Mouse (Mus musculus): ENCODE measurements around the gene Ehd4. TPM values are rescaled to one million over a fixed set of nuclear protein-coding genes. Genes with fewer than 3 reads are reported as not detected.

Ehd4 gene
- polyA plus RNA-seq, 1 experiment: 247 TPM

DNA sequence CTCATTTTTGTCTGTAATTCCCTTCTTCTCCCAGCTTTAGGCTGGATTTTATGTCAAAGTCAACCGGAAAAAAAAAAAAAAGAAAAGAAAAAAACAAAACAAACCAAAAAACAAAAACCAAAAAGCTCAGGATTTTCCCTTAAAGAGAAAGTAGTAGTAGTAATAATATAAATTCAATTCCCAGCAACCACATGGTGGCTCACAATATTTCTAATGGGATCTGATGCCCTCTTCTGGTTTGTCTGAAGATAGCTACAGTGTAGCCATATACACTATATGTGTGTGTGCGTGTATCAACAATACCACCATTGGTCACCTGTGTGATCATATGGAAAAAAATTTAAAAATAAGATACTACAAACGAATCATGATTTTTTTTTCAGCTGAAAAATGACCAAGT lies 15.0 kb upstream of the Ehd4 start:
- 82% methylated on average over 3 of the region's 3 CpGs for WGBS
- Histone ChIP-seq H3K4me3 (replicated peaks; ENCODE audit: extremely low read depth, low read depth, low read length) (no peak overlapping the region), H3K4me1 (ENCODE audit: control insufficient read depth, insufficient read depth, low read length) (no peaks in the 10 kb centered on the region; the same call in 1 of the 2 replicates)
- no peak for TF ChIP-seq POLR2A (IDR thresholded peaks at IDR 0.05; ENCODE audit: borderline replicate concordance, extremely low read depth, low read depth, low read length)
- no peak for TF ChIP-seq CTCF (IDR thresholded peaks at IDR 0.05; ENCODE audit: insufficient read depth, low read length)
- no peak for DNase-seq

DNA sequence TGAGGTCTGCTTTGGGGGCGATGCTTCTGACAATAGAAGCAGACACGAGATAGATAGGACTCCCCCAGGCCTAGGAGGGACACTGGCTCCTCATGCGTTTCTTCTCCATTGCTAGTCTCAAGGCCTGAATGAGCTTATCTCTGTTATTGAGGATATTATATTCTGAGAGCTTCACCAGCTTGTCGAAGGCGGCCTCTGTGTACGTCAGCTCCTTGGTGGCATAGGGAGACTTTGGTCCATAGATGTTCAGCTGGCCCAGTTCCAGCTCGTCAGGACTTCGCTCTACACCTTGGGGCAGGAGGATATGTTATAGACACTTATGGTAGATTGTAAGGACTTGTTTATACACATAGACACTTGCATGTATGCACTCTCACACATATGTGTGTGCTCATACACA lies 13.4 kb upstream of the Ehd4 start:
- whole genome bisulfite sequencing: 90% methylated on average over 8 of the region's 8 CpGs

GRCm38 (mm10) chr2:120165474-120165873 lies 11.1 kb upstream of the Ehd4 start:
- 79% methylated on average over 10 of the region's 10 CpGs for WGBS
- no peak overlapping the region for H3K4me3 ChIP-seq (replicated peaks; ENCODE audit: extremely low read depth, low read depth, low read length)
- no peaks in the 10 kb centered on the region; the same call in 1 of the 2 replicates for H3K4me1 ChIP-seq (ENCODE audit: control insufficient read depth, insufficient read depth, low read length)
- no peak for TF ChIP-seq POLR2A (IDR thresholded peaks at IDR 0.05; ENCODE audit: borderline replicate concordance, extremely low read depth, low read depth, low read length)
- no peak for TF ChIP-seq CTCF (IDR thresholded peaks at IDR 0.05; ENCODE audit: insufficient read depth, low read length)
- DNase-seq: no peak

More for the DNA sequence above, 13.4 kb upstream of the Ehd4 start:
- Histone ChIP-seq H3K4me3 (replicated peaks; ENCODE audit: extremely low read depth, low read depth, low read length) (no peak overlapping the region), H3K4me1 (ENCODE audit: control insufficient read depth, insufficient read depth, low read length) (no peaks in the 10 kb centered on the region; the same call in 1 of the 2 replicates)
- no peak for TF ChIP-seq POLR2A (IDR thresholded peaks at IDR 0.05; ENCODE audit: borderline replicate concordance, extremely low read depth, low read depth, low read length)
- TF ChIP-seq CTCF (IDR thresholded peaks at IDR 0.05; ENCODE audit: insufficient read depth, low read length): no peak
- no peak for DNase-seq

DNA sequence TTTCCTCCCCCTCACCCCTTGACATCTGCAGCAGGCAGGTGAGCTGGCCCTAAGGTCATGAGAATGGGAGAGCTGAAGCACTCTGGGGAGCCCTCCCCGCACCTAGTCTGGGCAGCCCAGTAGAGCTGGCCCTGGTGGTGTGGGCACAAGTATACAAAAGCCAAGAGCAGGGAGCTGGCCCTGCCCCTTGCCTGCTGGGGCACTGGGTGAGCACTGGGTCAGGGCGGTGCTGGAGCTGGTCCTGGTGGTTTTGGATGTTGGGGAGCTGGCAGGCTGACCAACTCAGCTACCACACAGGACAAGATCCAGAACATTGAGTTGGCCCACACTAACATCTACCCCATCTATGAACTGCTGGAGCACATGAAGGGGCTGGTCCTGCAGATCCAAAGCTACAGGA lies 5.0 kb upstream of the Ehd4 start:
- WGBS: 76% methylated on average over 2 of the region's 2 CpGs
- Histone ChIP-seq H3K4me3 (replicated peaks; ENCODE audit: extremely low read depth, low read depth, low read length) (no peak overlapping the region), H3K4me1 (ENCODE audit: control insufficient read depth, insufficient read depth, low read length) (peaks cover 4% of the 10 kb centered on the region)
- DNase-seq: no peak
- TF ChIP-seq POLR2A (IDR thresholded peaks at IDR 0.05; ENCODE audit: borderline replicate concordance, extremely low read depth, low read depth, low read length): no peak
- no peak for TF ChIP-seq CTCF (IDR thresholded peaks at IDR 0.05; ENCODE audit: insufficient read depth, low read length)

DNA sequence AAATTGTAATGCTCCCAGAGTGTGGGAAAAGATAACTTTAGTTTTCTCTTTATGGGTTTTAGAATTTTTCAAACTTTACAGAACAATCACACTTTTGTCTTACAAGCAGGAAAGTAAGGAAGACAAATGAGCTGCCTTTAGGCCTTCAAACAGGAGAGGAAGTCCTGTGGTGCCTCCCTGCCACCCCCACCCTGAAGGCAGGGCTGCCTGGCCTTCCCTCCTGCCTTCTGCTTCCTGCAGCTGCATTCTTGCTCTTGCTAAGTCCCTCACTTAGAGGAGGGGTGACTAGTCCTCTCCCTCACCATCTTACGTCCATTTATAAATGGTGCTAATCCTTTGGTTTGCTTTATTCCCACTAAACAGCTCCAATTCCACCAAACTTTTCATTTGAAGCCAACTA lies 4.4 kb upstream of the Ehd4 start:
- TF ChIP-seq CTCF (IDR thresholded peaks at IDR 0.05; ENCODE audit: insufficient read depth, low read length) (no peak), POLR2A (IDR thresholded peaks at IDR 0.05; ENCODE audit: borderline replicate concordance, extremely low read depth, low read depth, low read length) (no peak)
- no peak overlapping the region for H3K4me3 ChIP-seq (replicated peaks; ENCODE audit: extremely low read depth, low read depth, low read length)
- no peak for DNase-seq
- H3K4me1 ChIP-seq (ENCODE audit: control insufficient read depth, insufficient read depth, low read length): peaks cover 4% of the 10 kb centered on the region
- 24% methylated on average over 1 of the region's 1 CpGs for whole genome bisulfite sequencing

DNA sequence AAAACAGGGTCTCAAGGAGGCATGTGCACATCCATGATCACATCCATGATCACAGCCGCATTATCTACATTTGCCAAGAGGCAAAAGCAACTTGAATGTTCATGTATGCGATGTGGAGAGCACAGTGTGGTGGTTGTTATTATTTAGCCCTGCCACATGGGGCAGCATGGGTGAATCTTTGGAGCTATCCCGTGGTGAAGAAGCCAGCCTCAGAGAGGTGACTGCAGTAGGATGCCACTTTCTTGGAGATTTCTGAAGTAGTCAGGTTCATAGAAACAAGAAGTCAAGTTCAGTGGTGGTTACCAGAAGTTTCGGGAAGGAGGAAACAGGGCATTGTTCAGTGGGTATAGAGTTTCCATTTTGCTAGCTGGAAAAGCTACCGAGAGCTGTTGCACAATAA lies 3.6 kb upstream of the Ehd4 start:
- WGBS: 38% methylated on average over 5 of the region's 5 CpGs
- peak; percentile 37 for TF ChIP-seq CTCF (IDR thresholded peaks at IDR 0.05; ENCODE audit: insufficient read depth, low read length)
- no peak for TF ChIP-seq POLR2A (IDR thresholded peaks at IDR 0.05; ENCODE audit: borderline replicate concordance, extremely low read depth, low read depth, low read length)
- H3K4me1 ChIP-seq (ENCODE audit: control insufficient read depth, insufficient read depth, low read length): peaks cover 4% of the 10 kb centered on the region
- no peak for DNase-seq
- H3K4me3 ChIP-seq (replicated peaks; ENCODE audit: extremely low read depth, low read depth, low read length): no peak overlapping the region

- Histone ChIP-seq H3K4me1 (ENCODE audit: control insufficient read depth, insufficient read depth, low read length) (peaks cover 4% of the 10 kb centered on the region), H3K4me3 (replicated peaks; ENCODE audit: extremely low read depth, low read depth, low read length) (no peak overlapping the region)
- no peak; the same call in 1 of the 2 replicates for TF ChIP-seq CTCF (IDR thresholded peaks at IDR 0.05; ENCODE audit: insufficient read depth, low read length)
- TF ChIP-seq POLR2A (IDR thresholded peaks at IDR 0.05; ENCODE audit: borderline replicate concordance, extremely low read depth, low read depth, low read length): no peak
- DNase-seq: no peak
- 83% methylated on average over 2 of the region's 2 CpGs for WGBS
Observed at GRCm38 (mm10) chr2:120157606-120158005, 3.2 kb upstream of the Ehd4 start.

- H3K4me3 ChIP-seq (replicated peaks; ENCODE audit: extremely low read depth, low read depth, low read length): peak overlapping the region; percentile 89
- peak; percentile 16; the same call in 1 of the 2 replicates for TF ChIP-seq POLR2A (IDR thresholded peaks at IDR 0.05; ENCODE audit: borderline replicate concordance, extremely low read depth, low read depth, low read length)
- TF ChIP-seq CTCF (IDR thresholded peaks at IDR 0.05; ENCODE audit: insufficient read depth, low read length): no peak
- no peak for DNase-seq
- WGBS: under 1% methylated on average over 38 of the region's 38 CpGs
- peaks cover 2% of the 10 kb centered on the region for H3K4me1 ChIP-seq (ENCODE audit: control insufficient read depth, insufficient read depth, low read length)
Observed at GRCm38 (mm10) chr2:120153586-120154360, 633 bp downstream of the Ehd4 start.

DNA sequence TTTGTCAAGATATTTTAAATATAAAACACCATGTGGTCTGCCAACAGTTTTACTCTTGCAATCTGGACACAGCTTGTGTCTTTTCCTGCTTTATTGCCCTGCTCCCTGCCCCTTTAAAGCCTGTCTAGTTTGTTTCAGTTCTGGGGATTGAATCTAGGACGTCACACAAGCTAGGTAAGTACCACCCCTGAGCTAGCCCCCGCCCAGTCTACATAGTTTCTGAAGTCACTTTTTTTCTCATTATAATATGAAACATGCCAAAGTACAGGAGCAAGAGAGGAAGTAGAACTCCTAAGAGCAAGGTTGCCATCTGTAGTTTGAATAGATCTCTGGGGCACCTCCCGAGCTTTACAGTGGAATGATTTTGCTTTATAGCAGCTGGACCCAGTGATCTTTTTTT lies 3.8 kb downstream of the Ehd4 start:
- WGBS: 45% methylated on average over 3 of the region's 3 CpGs
- no peak for TF ChIP-seq POLR2A (IDR thresholded peaks at IDR 0.05; ENCODE audit: borderline replicate concordance, extremely low read depth, low read depth, low read length)
- no peak for DNase-seq

DNA sequence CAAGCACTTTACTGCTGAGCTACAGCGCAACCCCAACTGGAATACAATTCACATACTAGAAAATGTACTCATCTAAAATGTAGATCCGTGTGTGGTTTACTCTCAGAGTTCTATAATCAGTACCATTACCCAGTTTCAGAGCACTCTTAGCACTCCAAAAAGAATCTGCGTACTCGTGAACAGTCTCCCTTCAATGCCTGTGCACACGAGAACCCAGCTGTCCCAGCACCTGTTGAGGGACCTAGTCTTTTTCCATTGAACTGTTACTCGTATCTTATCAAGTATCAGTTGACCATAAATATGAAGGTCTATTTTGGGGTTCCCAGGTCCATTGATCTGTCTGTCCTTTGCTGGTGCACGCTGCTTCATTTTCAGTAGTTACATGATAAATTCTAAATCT lies 4.8 kb downstream of the Ehd4 start:
- TF ChIP-seq POLR2A (IDR thresholded peaks at IDR 0.05; ENCODE audit: borderline replicate concordance, extremely low read depth, low read depth, low read length): no peak
- no peak for TF ChIP-seq CTCF (IDR thresholded peaks at IDR 0.05; ENCODE audit: insufficient read depth, low read length)
- WGBS: 61% methylated on average over 7 of the region's 7 CpGs
- Histone ChIP-seq H3K4me3 (replicated peaks; ENCODE audit: extremely low read depth, low read depth, low read length) (peak overlapping the region; percentile 14), H3K4me1 (ENCODE audit: control insufficient read depth, insufficient read depth, low read length) (peaks cover 7% of the 10 kb centered on the region)
- no peak for DNase-seq

More for the DNA sequence above, 3.8 kb downstream of the Ehd4 start:
- no peak overlapping the region for H3K4me3 ChIP-seq (replicated peaks; ENCODE audit: extremely low read depth, low read depth, low read length)
- H3K4me1 ChIP-seq (ENCODE audit: control insufficient read depth, insufficient read depth, low read length): peaks cover 7% of the 10 kb centered on the region

Measured in lung, adult 2 months (tissue).